12 mouse cellular contexts compared by ENCODE assay signal in the genomic region with DNA sequence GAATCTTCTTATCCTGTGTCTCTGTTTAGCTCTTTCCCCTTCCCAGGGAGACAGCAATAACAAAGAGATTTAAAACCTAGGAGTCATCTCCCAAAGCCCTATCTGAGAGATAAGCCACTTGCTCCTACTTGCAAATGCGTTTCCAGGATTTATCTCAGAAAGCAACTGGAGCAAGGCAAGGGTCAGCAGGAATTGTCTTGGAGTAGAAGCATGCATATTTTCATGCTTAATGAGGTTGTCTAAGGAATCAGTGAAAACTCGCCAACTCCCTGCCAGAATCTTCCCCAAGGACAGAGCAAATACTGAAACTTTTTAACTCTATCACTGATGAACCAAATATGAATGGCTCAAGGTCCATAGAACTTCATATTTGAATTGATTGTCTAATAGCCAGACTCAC.
"Had no signal": no experiment of that assay in that cellular context is flagged by ENCODE, and none has a peak within 500 bp of the region (broad histone marks: within the 10 kb centered on the region; RNA-seq: fewer than 3 reads in every experiment).

No protein-coding gene starts in this region.

- H3K9ac ChIP-seq: hindbrain, embryonic 13.5 days; limb, embryonic 15.5 days; liver, embryonic 12.5 days; lung, embryonic 15.5 days; midbrain, embryonic 12.5 days; neural tube, embryonic 13.5 days had no signal

- ATAC-seq: hindbrain, postnatal 0 days; liver, embryonic 12.5 days; midbrain, embryonic 16.5 days had no signal

- DNase-seq: left cerebral cortex, postnatal 4 days; right cerebral cortex, adult 18-20 months; right cerebral cortex, postnatal 25 days had no signal

- H3K4me3 ChIP-seq: hindbrain, embryonic 13.5 days; limb, embryonic 15.5 days; liver, embryonic 12.5 days; lung, embryonic 15.5 days; midbrain, embryonic 12.5 days; neural tube, embryonic 13.5 days had no signal

- H3K27ac ChIP-seq: hindbrain, embryonic 13.5 days; hindbrain, postnatal 0 days; limb, embryonic 15.5 days; liver, embryonic 12.5 days; lung, embryonic 15.5 days; midbrain, embryonic 12.5 days; neural tube, embryonic 13.5 days; stomach, postnatal 0 days had no signal

- H3K9me3 ChIP-seq: hindbrain, embryonic 13.5 days; limb, embryonic 15.5 days; liver, embryonic 12.5 days; lung, embryonic 15.5 days; midbrain, embryonic 12.5 days; neural tube, embryonic 13.5 days had no signal

- H3K4me2 ChIP-seq: hindbrain, embryonic 13.5 days; limb, embryonic 15.5 days; liver, embryonic 12.5 days; lung, embryonic 15.5 days; midbrain, embryonic 12.5 days; neural tube, embryonic 13.5 days had no signal

- H3K27me3 ChIP-seq: hindbrain, embryonic 13.5 days; limb, embryonic 15.5 days; liver, embryonic 12.5 days; lung, embryonic 15.5 days; neural tube, embryonic 13.5 days had no signal

- H3K36me3 ChIP-seq: hindbrain, embryonic 13.5 days; limb, embryonic 15.5 days; liver, embryonic 12.5 days; lung, embryonic 15.5 days; midbrain, embryonic 12.5 days; neural tube, embryonic 13.5 days had no signal

- H3K4me1 ChIP-seq: hindbrain, embryonic 13.5 days; limb, embryonic 15.5 days; liver, embryonic 12.5 days; lung, embryonic 15.5 days; midbrain, embryonic 12.5 days; neural tube, embryonic 13.5 days had no signal
